Mouse (Mus musculus): ENCODE data around the gene Mms19. TPM values are rescaled to one million over a fixed set of nuclear protein-coding genes. Genes with fewer than 3 reads are reported as not detected.
"Not testable (repeated sequence)": the region's sequence is repeated elsewhere in the genome, so short reads cannot be mapped to it uniquely, and the experiment has no call there.

Gene Mms19
- polyA plus RNA-seq, 1 experiment from 2014 or later = 37.8 TPM

- no peak for ATAC-seq (ENCODE audit: low FRiP score, low read depth)
- H3K36me3 ChIP-seq = peaks cover 69% of the 10 kb centered on the region
These were observed 61.5 kb downstream of the Mms19 start for GRCm38 (mm10) chr19:41919471-41919870.

DNA sequence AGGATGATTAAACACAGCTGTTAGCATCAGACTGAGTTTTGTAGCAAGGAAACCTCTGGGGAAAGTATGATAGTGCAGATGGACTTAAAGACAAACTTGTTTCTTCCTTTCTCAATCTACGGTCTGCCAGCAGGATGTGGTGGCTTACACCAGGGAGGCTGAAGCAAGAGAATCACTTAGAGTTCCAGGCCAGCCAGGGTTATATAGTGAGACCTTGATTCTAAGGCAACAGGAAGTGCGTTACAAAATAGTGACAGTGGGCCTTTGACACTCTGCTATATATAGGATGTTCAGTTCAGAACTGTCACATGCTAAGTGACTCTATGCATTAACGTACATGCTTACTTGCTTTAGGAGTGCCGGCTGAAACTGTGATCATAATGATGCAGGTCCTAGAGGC is 64.1 kb downstream of the Mms19 start:
- no peak overlapping the region for H3K4me3 ChIP-seq
- no peaks in the 10 kb centered on the region for H3K27me3 ChIP-seq
- ATAC-seq (ENCODE audit: low FRiP score, low read depth) = no peak
- H3K36me3 ChIP-seq = peaks cover 49% of the 10 kb centered on the region
- H3K9ac ChIP-seq (replicated peaks) = no peak overlapping the region
- H3K9me3 ChIP-seq = no peaks in the 10 kb centered on the region
- no peak overlapping the region for H3K27ac ChIP-seq (replicated peaks)
- no peak overlapping the region for H3K4me2 ChIP-seq (replicated peaks)
- peaks cover 18% of the 10 kb centered on the region for H3K4me1 ChIP-seq
- WGBS = 91% methylated on average over 4 of the region's 4 CpGs

More at GRCm38 (mm10) chr19:41919471-41919870, 61.5 kb downstream of the Mms19 start:
- no peaks in the 10 kb centered on the region for H3K4me1 ChIP-seq
- H3K27ac ChIP-seq (replicated peaks) = no peak overlapping the region
- no peak overlapping the region for H3K9ac ChIP-seq (replicated peaks)
- no peak overlapping the region for H3K4me2 ChIP-seq (replicated peaks)
- no peak overlapping the region for H3K4me3 ChIP-seq
- WGBS = 75% methylated on average over 4 of the region's 4 CpGs
- no peaks in the 10 kb centered on the region for H3K27me3 ChIP-seq
- H3K9me3 ChIP-seq = no peaks in the 10 kb centered on the region

GRCm38 (mm10) chr19:41915294-41915693 is 65.7 kb downstream of the Mms19 start:
- Histone ChIP-seq H3K4me3 (no peak overlapping the region), H3K4me2 (replicated peaks) (no peak overlapping the region), H3K36me3 (peaks cover 39% of the 10 kb centered on the region), H3K9me3 (no peaks in the 10 kb centered on the region), H3K27ac (replicated peaks) (no peak overlapping the region), H3K27me3 (no peaks in the 10 kb centered on the region), H3K4me1 (peaks cover 18% of the 10 kb centered on the region), H3K9ac (replicated peaks) (no peak overlapping the region)
- no peak for ATAC-seq (ENCODE audit: low FRiP score, low read depth)
- 87% methylated on average over 3 of the region's 3 CpGs for WGBS

GRCm38 (mm10) chr19:41914592-41914882 is 66.4 kb downstream of the Mms19 start:
- not testable (repeated sequence) for H3K4me3 ChIP-seq; H3K9ac ChIP-seq (replicated peaks); H3K27ac ChIP-seq (replicated peaks); H3K27me3 ChIP-seq; H3K9me3 ChIP-seq; ATAC-seq (ENCODE audit: low FRiP score, low read depth)
- peaks cover 18% of the 10 kb centered on the region for H3K4me1 ChIP-seq
- H3K36me3 ChIP-seq = peaks cover 32% of the 10 kb centered on the region
- H3K4me2 ChIP-seq (replicated peaks) = peak overlapping the region; percentile 90; the same call in 1 of the 2 replicates

DNA sequence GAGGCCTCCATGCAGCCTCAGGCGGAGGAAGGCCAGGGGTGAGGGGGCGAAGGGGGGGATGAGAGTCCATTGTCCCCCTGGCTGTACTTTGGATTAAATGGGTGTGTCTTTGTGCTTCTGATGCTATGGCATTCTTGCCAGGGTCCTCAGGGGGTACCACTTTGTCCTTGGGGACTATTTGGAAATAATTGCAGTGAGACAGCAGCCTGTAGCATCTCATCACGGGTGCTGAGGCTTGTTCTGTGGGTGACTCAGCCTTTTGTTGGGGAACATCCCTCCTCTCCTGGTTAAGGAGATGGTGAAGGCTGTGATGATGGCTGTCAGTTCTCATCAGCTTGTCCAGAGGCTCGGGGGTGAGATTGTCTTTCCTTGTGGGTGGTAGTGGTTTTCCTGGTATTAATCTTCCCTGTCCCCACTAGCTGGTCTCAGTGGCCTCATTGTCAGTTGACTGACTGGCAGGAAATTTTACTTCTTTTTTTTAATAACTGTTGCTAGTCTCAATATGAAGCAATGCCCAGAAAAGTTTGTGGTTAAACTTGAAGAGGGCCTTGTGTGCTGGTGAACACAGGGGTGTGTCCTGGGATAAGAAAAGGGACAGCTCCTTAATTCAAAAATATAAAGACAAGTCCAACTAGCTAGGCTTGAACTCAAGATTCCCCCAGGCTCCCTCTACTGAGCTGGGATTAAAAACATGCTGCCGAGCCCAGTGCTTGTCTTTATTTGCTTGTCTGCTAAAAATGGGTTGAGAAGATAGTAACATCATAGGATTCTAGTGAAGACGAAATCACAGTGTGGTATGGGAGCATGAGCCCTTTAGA is 67.0 kb downstream of the Mms19 start:
- 38% methylated on average over 6 of the region's 6 CpGs for WGBS
- Histone ChIP-seq H3K27me3 (no peaks in the 10 kb centered on the region), H3K4me2 (replicated peaks) (peak overlapping the region; percentile 90), H3K4me3 (peak overlapping the region; percentile 92), H3K36me3 (peaks cover 27% of the 10 kb centered on the region), H3K9ac (replicated peaks) (peak overlapping the region; percentile 88), H3K4me1 (peaks cover 18% of the 10 kb centered on the region), H3K9me3 (no peaks in the 10 kb centered on the region), H3K27ac (replicated peaks) (peak overlapping the region; percentile 26; the same call in 1 of the 2 replicates)
- no peak for ATAC-seq (ENCODE audit: low FRiP score, low read depth)

DNA sequence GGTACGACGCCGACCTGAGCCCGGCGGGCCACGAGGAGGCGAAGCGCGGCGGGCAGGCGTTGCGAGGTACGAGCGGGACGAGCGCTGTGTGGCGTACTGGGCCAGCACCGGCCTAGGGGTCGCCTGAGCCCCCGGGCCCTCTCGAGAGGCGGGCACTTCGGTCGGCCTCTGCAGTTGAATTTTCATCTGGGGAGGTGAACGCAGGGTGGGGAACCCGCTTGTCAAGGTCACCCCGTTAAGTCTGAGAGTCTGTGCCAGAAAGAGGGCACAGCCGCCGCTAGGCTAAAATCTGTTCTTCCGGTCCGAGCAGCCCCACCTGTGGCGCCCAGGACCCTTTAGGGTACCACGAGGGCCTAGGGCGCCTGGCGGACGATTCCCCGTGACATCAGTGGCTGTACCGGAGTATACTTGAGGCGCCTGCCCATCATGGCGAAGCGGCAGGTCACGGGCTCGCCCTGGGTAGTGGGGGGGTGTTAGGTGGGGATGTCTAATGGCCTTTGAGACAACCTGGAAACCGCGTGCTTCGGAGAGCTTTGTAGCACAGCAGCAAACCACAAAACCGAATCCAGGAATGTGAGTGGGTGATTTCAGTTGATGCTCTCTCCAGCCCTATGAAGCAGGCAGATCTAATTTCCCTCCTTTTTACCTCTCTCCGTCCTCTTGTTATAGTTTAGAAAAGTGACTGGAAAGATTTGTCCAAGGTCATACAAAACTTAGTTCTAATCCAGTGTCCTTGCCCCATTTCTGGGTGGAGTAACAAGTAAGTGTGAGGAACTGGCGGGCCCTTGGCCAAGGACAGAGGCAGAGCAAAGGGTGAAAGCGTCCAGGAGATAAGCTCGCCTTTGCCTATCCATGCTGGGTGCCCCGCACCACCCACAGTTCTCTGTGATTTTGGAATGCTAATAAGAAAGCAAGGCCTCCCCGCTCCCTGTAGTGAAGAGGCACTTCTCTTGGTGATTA is 68.6 kb downstream of the Mms19 start:
- peak overlapping the region; percentile 88 for H3K9ac ChIP-seq (replicated peaks)
- peak overlapping the region; percentile 92 for H3K4me3 ChIP-seq
- peaks cover 21% of the 10 kb centered on the region for H3K36me3 ChIP-seq
- H3K9me3 ChIP-seq = no peaks in the 10 kb centered on the region
- H3K4me1 ChIP-seq = peaks cover 18% of the 10 kb centered on the region
- H3K27ac ChIP-seq (replicated peaks) = peak overlapping the region; percentile 80
- peak; percentile 82 for ATAC-seq (ENCODE audit: low FRiP score, low read depth)
- H3K27me3 ChIP-seq = no peaks in the 10 kb centered on the region
- H3K4me2 ChIP-seq (replicated peaks) = peak overlapping the region; percentile 90
- WGBS = under 1% methylated on average over 51 of the region's 53 CpGs

GRCm38 (mm10) chr19:41911178-41912073 is 69.5 kb downstream of the Mms19 start, which contains the start of gene Pgam1:
TSS of gene Pgam1 (plus strand) at chr19:41911923.
- Histone ChIP-seq H3K27ac (replicated peaks) (peak within 1 kb of the TSS; percentile 87), H3K4me2 (replicated peaks) (peak within 1 kb of the TSS; percentile 90), H3K27me3 (no peaks in the 10 kb centered on the region), H3K36me3 (peaks cover 11% of the 10 kb centered on the region), H3K4me1 (peaks cover 18% of the 10 kb centered on the region), H3K4me3 (peak within 1 kb of the TSS; percentile 92), H3K9ac (replicated peaks) (peak within 1 kb of the TSS; percentile 88), H3K9me3 (no peaks in the 10 kb centered on the region)
- 5% methylated on average over 54 of the region's 54 CpGs for WGBS
- ATAC-seq (ENCODE audit: low FRiP score, low read depth) = peak; percentile 94

DNA sequence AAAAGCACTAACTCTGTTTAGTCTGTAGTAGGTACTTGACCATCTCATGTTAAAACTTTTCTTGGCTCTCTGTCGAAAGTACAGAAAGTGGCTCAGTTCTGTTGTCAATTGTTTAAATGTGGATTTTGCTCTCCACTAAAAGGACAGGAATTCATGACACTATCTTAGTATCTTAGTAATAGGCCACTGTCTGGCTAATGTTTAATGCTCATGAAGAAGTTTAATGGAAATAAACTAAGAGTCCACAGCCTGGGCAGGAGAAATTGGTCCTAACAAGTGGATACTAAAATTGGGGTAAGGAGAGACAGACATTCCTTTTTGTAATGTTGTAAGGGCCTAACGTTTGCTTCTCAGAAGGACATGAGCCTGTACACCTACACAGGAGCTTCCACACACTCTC is 70.6 kb downstream of the Mms19 start:
- no peaks in the 10 kb centered on the region for H3K9me3 ChIP-seq
- peaks cover 18% of the 10 kb centered on the region for H3K4me1 ChIP-seq
- no peak overlapping the region for H3K27ac ChIP-seq (replicated peaks)
- no peak for ATAC-seq (ENCODE audit: low FRiP score, low read depth)
- no peaks in the 10 kb centered on the region for H3K27me3 ChIP-seq
- 0 out of 2 replicates have a peak, but pooled peaks cover 3% of the 10 kb centered on the region for H3K36me3 ChIP-seq
- no peak overlapping the region for H3K9ac ChIP-seq (replicated peaks)
- no peak overlapping the region for H3K4me2 ChIP-seq (replicated peaks)
- WGBS = 91% methylated on average over 2 of the region's 2 CpGs
- no peak overlapping the region for H3K4me3 ChIP-seq

- no peaks in the 10 kb centered on the region for H3K36me3 ChIP-seq
- WGBS = 93% methylated on average over 3 of the region's 3 CpGs
- no peak overlapping the region for H3K4me3 ChIP-seq
- no peaks in the 10 kb centered on the region for H3K27me3 ChIP-seq
- no peak overlapping the region for H3K27ac ChIP-seq (replicated peaks)
- H3K9ac ChIP-seq (replicated peaks) = no peak overlapping the region
- H3K4me1 ChIP-seq = peaks cover 12% of the 10 kb centered on the region
- H3K9me3 ChIP-seq = no peaks in the 10 kb centered on the region
- no peak overlapping the region for H3K4me2 ChIP-seq (replicated peaks)
- ATAC-seq (ENCODE audit: low FRiP score, low read depth) = no peak
These were observed 72.2 kb downstream of the Mms19 start for GRCm38 (mm10) chr19:41908736-41909135.

- Histone ChIP-seq H3K9me3 (no peaks in the 10 kb centered on the region), H3K27ac (replicated peaks) (no peak overlapping the region), H3K27me3 (no peaks in the 10 kb centered on the region), H3K4me1 (no peaks in the 10 kb centered on the region), H3K4me3 (no peak overlapping the region), H3K4me2 (replicated peaks) (no peak overlapping the region), H3K9ac (replicated peaks) (no peak overlapping the region), H3K36me3 (no peaks in the 10 kb centered on the region)
- no peak for ATAC-seq (ENCODE audit: low FRiP score, low read depth)
- WGBS = 59% methylated on average over 8 of the region's 8 CpGs
These were observed 73.7 kb downstream of the Mms19 start for GRCm38 (mm10) chr19:41907079-41907760.

Data from midbrain, embryonic 12.5 days (tissue).